Mouse (Mus musculus) kidney, embryonic 16.5 days (tissue): ENCODE data around the gene Slc20a1. TPM values are rescaled to one million over a fixed set of nuclear protein-coding genes. Genes with fewer than 3 reads are reported as not detected.
A peak's percentile ranks its signal among the peaks of the same experiment; 100 is the strongest.

Source experiments
- ATAC-seq: fragments of 200-750 bp; cut with Nextera tagmentation; 2 replicates; pipeline ENCODE4 v1.8.0; 2017; ENCODE audit warnings: moderate TSS enrichment; ENCODE audit not compliant: low FRiP score, low TSS enrichment
- H3K27ac ChIP-seq: fragments of 300-500 bp; sonication (generic); 2 replicates; pipeline ENCODE4 v1.5.1; 2014; ENCODE audit warnings: low read length
- H3K27me3 ChIP-seq: fragments of 300-500 bp; sonication (generic); 2 replicates; pipeline ENCODE4 v1.6.1; 2014; ENCODE audit warnings: low read length, control low read depth, mixed read lengths; ENCODE audit not compliant: insufficient read depth
- H3K36me3 ChIP-seq: fragments of 300-500 bp; sonication (generic); 2 replicates; pipeline ENCODE4 v1.6.1; 2014; ENCODE audit warnings: low read length, control low read depth, mixed read lengths; ENCODE audit not compliant: insufficient read depth
- H3K4me1 ChIP-seq: fragments of 300-500 bp; sonication (generic); 2 replicates; pipeline ENCODE4 v1.6.1; 2014; ENCODE audit warnings: low read length, control low read depth, mixed read lengths; ENCODE audit not compliant: insufficient read depth
- H3K4me2 ChIP-seq: fragments of 300-500 bp; sonication (generic); replicated peaks from 2 replicates; pipeline ENCODE4 v1.6.1; 2014; ENCODE audit warnings: low read depth, low read length
- H3K4me3 ChIP-seq: fragments of 300-500 bp; sonication (generic); 2 replicates; pipeline ENCODE4 v1.5.1; 2014; ENCODE audit warnings: mild to moderate bottlenecking, low read length
- H3K9ac ChIP-seq: fragments of 300-500 bp; sonication (generic); replicated peaks from 2 replicates; pipeline ENCODE4 v1.6.1; 2014; ENCODE audit warnings: low read length
- H3K9me3 ChIP-seq: fragments of 300-500 bp; sonication (generic); 2 replicates; pipeline ENCODE4 v1.6.1; 2016; ENCODE audit warnings: low read length, control low read depth
- WGBS: fragments of 180-500 bp; shearing (Covaris S2); extraction: QIAGEN DNeasy Blood & Tissue Kit; methylation state at CpG from one replicate; pipeline ENCODE4 v1.1.7; 2014; 5-methylcytosine and 5-hydroxymethylcytosine counted together
- polyA plus RNA-seq: library from polyadenylated mRNA; unstranded; fragments of >200 nt; fragmentation: Nextera tagmentation; extraction: Ambion mirVana; gene quantifications from 2 replicates; pipeline ENCODE4 v1.2.1, GENCODE M21; 2015

Slc20a1 gene
- 28.3 and 31.3 TPM in 2 replicates for polyA plus RNA-seq

- Histone ChIP-seq H3K27me3 (no peaks in the 10 kb centered on the region), H3K4me1 (peaks cover 19% of the 10 kb centered on the region), H3K9me3 (no peaks in the 10 kb centered on the region), H3K9ac (peak within 1 kb of the TSS; percentile 90), H3K36me3 (peaks cover 10% of the 10 kb centered on the region), H3K4me3 (peak within 1 kb of the TSS; percentile 88), H3K27ac (peak within 1 kb of the TSS; percentile 81), H3K4me2 (peak within 1 kb of the TSS; percentile 91)
- ATAC-seq: peak; percentile 99
- WGBS: under 1% methylated on average over 86 of the region's 96 CpGs
Measured at GRCm38 (mm10) chr2:129198436-129199327, at the start of gene Slc20a1. Slc20a1 (plus strand) TSS chr2:129198764.

DNA sequence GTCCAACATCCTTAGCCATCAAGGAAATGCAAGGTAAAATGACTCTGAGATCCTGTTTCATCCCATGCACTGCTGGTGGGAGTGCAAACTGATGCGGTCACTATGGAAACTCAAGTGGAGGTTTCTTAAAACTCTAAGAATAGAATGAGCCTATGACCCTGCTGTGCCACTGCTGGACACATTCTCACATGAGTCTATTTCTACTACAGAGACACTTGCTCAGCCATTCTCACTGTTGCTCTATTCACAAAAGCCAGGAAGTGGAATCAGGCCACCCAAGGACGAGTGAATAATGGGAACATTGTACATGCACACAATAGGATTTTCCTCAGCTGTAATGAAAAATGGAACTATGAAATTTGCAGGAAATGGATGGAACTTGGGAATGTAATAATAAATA is 49.7 kb upstream of the Slc20a1 start:
- Histone ChIP-seq H3K4me1 (no peaks in the 10 kb centered on the region), H3K4me3 (no peak overlapping the region), H3K27ac (no peak overlapping the region), H3K9ac (no peak overlapping the region), H3K4me2 (no peak overlapping the region), H3K36me3 (no peaks in the 10 kb centered on the region), H3K27me3 (no peaks in the 10 kb centered on the region), H3K9me3 (no peaks in the 10 kb centered on the region)
- WGBS: 72% methylated on average over 2 of the region's 2 CpGs
- ATAC-seq: no peak

DNA sequence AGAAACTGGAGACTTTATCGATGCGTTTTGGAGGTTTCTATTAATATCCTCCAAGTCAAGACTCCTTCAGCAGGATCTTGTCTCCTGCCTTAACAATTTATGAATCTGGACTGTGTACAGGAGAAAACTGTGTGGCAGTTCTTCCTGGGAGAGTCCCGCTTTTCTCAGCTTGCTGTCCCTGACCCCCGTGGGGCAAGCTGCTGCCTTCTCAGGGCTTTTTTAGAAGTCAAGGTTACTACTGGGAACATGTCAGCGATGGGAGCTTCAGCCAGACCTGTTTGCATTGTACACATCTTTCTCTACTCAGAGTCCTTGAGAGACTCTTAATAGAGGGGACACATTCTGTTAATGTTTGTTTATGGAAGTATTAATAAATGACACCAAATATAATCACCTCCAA is 48.2 kb upstream of the Slc20a1 start:
- Histone ChIP-seq H3K27me3 (no peaks in the 10 kb centered on the region), H3K4me1 (no peaks in the 10 kb centered on the region), H3K4me2 (no peak overlapping the region), H3K4me3 (no peak overlapping the region), H3K9ac (no peak overlapping the region), H3K27ac (no peak overlapping the region), H3K36me3 (no peaks in the 10 kb centered on the region), H3K9me3 (no peaks in the 10 kb centered on the region)
- WGBS: 79% methylated on average over 5 of the region's 5 CpGs
- ATAC-seq: no peak

DNA sequence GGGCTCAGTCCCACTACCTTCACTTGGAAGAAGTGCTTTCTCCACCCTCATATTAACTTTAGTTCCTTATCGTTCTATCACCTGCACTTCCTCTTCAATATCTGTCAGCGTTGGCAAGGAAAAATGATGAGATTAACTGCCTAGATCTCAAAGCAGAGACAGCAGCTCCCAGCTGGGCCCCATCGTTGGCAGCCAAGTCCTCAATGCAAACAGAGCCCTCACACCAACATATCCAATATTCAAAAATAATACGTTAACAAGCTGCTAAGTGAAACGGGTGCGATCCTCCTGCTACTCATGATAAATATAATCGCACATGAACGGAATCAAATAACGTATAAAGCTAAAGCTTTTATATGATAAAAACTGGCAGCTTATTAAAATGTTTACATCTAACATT is 47.5 kb upstream of the Slc20a1 start:
- WGBS: 82% methylated on average over 9 of the region's 9 CpGs
- Histone ChIP-seq H3K9me3 (no peaks in the 10 kb centered on the region), H3K27ac (no peak overlapping the region), H3K9ac (no peak overlapping the region), H3K4me2 (no peak overlapping the region), H3K4me3 (no peak overlapping the region), H3K27me3 (no peaks in the 10 kb centered on the region), H3K4me1 (no peaks in the 10 kb centered on the region), H3K36me3 (no peaks in the 10 kb centered on the region)
- ATAC-seq: no peak

DNA sequence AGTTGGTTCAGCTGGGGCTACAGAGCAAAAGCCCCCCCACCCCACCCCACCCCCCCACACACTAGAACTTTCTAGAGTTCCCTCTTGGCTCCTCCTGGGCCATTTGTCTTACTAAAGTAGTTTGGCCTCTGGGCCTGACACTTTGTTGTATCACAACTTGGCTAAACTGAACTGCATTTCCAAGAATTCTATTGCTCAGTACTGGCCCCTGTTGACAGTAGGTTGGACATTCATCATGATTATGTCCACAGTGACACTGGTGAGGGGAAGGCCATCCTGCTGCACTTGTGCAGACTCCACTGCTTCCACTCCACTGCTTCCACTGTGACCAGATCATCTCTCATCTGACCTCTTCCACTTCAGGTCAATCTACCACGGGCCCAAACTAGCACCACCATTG is 45.8 kb upstream of the Slc20a1 start:
- no peak for ATAC-seq

GRCm38 (mm10) chr2:129164815-129165214 is 33.7 kb upstream of the Slc20a1 start:
- no peak for ATAC-seq
- Histone ChIP-seq H3K4me1 (no peaks in the 10 kb centered on the region), H3K4me3 (no peak overlapping the region), H3K9me3 (peaks cover 3% of the 10 kb centered on the region; the same call in 1 of the 2 replicates), H3K27me3 (no peaks in the 10 kb centered on the region), H3K27ac (no peak overlapping the region), H3K9ac (no peak overlapping the region), H3K4me2 (no peak overlapping the region), H3K36me3 (no peaks in the 10 kb centered on the region)
- WGBS: 73% methylated on average over 5 of the region's 5 CpGs

More for the DNA sequence above, 45.8 kb upstream of the Slc20a1 start:
- Histone ChIP-seq H3K4me2 (no peak overlapping the region), H3K9ac (no peak overlapping the region), H3K36me3 (no peaks in the 10 kb centered on the region), H3K27me3 (no peaks in the 10 kb centered on the region), H3K4me3 (no peak overlapping the region), H3K9me3 (no peaks in the 10 kb centered on the region), H3K27ac (no peak overlapping the region), H3K4me1 (no peaks in the 10 kb centered on the region)
- WGBS: 69% methylated on average over 1 of the region's 1 CpGs

- no peaks in the 10 kb centered on the region for H3K36me3 ChIP-seq
- no peaks in the 10 kb centered on the region for H3K4me1 ChIP-seq
- no peak overlapping the region for H3K4me3 ChIP-seq
- H3K27ac ChIP-seq: 0 out of 2 replicates have a peak overlapping the region, but pooled peaks have one; percentile 32
- H3K27me3 ChIP-seq: no peaks in the 10 kb centered on the region
- ATAC-seq: no peak
- no peak overlapping the region for H3K9ac ChIP-seq
- 78% methylated on average over 10 of the region's 10 CpGs for WGBS
- H3K9me3 ChIP-seq: peaks cover 3% of the 10 kb centered on the region; the same call in 1 of the 2 replicates
- no peak overlapping the region for H3K4me2 ChIP-seq
Measured at GRCm38 (mm10) chr2:129166466-129167463, 31.8 kb upstream of the Slc20a1 start.

DNA sequence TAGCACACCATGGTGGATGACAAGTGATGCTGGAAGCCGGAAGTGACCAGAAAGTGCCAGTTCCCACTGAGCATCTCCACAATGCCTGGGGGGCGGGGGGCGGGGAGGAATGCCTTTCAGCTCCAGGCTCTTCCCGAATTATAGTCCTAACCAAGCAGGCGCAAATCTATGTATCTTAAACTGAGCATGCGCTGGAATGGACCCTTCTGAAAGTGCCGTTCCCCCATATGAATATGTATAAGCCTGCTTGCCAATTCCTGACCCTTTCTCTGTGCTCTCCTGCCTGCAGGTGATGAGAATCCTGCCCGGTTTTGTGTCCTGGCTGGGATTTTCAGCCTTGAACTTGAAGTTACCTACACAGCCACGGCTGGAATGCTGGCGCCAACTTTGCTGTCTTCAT is 25.2 kb upstream of the Slc20a1 start:
- 59% methylated on average over 10 of the region's 10 CpGs for WGBS
- ATAC-seq: no peak
- Histone ChIP-seq H3K36me3 (no peaks in the 10 kb centered on the region), H3K4me1 (no peaks in the 10 kb centered on the region), H3K9me3 (peaks cover under 1% of the 10 kb centered on the region; the same call in 1 of the 2 replicates), H3K4me2 (no peak overlapping the region), H3K4me3 (no peak overlapping the region), H3K9ac (no peak overlapping the region), H3K27ac (no peak overlapping the region), H3K27me3 (no peaks in the 10 kb centered on the region)

DNA sequence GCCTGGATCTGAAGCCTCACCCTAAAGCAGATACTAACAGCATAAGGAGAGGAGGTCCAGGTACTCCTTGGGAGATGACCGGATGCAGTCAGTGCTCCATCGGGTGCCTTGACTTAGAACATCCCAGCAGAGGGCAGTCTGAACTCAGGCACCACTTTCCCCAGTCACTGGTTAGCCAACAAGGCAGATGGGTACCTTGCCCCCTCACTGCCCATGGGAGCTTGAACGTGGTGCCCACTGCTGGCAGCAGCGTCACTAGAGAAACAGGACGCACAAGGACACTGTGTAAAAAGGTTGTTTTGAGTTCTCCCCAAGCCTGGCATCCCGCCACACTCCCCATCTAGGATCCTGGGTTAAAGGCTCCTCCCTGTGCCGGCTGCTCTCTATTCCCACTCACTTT is 24.1 kb upstream of the Slc20a1 start:
- WGBS: 38% methylated on average over 7 of the region's 7 CpGs
- no peaks in the 10 kb centered on the region for H3K36me3 ChIP-seq
- H3K27ac ChIP-seq: no peak overlapping the region
- no peaks in the 10 kb centered on the region for H3K4me1 ChIP-seq
- H3K9me3 ChIP-seq: no peaks in the 10 kb centered on the region
- no peak overlapping the region for H3K4me3 ChIP-seq
- peak; percentile 59 for ATAC-seq
- no peaks in the 10 kb centered on the region for H3K27me3 ChIP-seq
- no peak overlapping the region for H3K4me2 ChIP-seq
- H3K9ac ChIP-seq: no peak overlapping the region
